Mouse (Mus musculus) liver, postnatal 0 days (tissue): Measurements from ENCODE around the gene Epb41l3. TPM values are rescaled to one million over a fixed set of nuclear protein-coding genes. Genes with fewer than 3 reads are reported as not detected.
A peak's percentile ranks its signal among the peaks of the same experiment; 100 is the strongest.

Experiments
- ATAC-seq: fragments of 200-750 bp; cut with Nextera tagmentation; 2 replicates; pipeline ENCODE4 v1.8.0; 2017; ENCODE audit warnings: mild to moderate bottlenecking, moderate library complexity
- DNase-seq: peaks from one replicate; pipeline ENCODE4 v3.0.0-alpha.2; 2016
- H3K27ac ChIP-seq: fragments of 300-500 bp; sonication (generic); 2 replicates; pipeline ENCODE4 v1.5.1; 2014; ENCODE audit warnings: antibody characterized with exemption, moderate library complexity, mild to moderate bottlenecking, low read depth
- H3K27me3 ChIP-seq: fragments of 300-500 bp; sonication (generic); 2 replicates; pipeline ENCODE4 v1.6.1; 2014; ENCODE audit warnings: low read length, control low read depth, mixed read lengths; ENCODE audit not compliant: insufficient read depth
- H3K36me3 ChIP-seq: fragments of 300-500 bp; sonication (generic); replicated peaks from 2 replicates; pipeline ENCODE4 v1.6.1; 2014; ENCODE audit warnings: mild to moderate bottlenecking, control low read depth, low read length, moderate library complexity, mixed read lengths; ENCODE audit not compliant: insufficient read depth
- H3K4me1 ChIP-seq: fragments of 300-500 bp; sonication (generic); 2 replicates; pipeline ENCODE4 v1.6.1; 2014; ENCODE audit warnings: antibody characterized with exemption, mild to moderate bottlenecking, control low read depth; ENCODE audit not compliant: insufficient read depth
- H3K4me2 ChIP-seq: fragments of 300-500 bp; sonication (generic); 2 replicates; pipeline ENCODE4 v1.6.1; 2014; ENCODE audit warnings: low read depth, mild to moderate bottlenecking, low read length, moderate library complexity, mixed read lengths
- H3K4me3 ChIP-seq: fragments of 300-500 bp; sonication (generic); 2 replicates; pipeline ENCODE4 v1.5.1; 2014; ENCODE audit warnings: low read depth, low read length
- H3K9ac ChIP-seq: fragments of 300-500 bp; sonication (generic); replicated peaks from 2 replicates; pipeline ENCODE4 v1.6.1; 2014; ENCODE audit warnings: mild to moderate bottlenecking, moderate library complexity
- H3K9me3 ChIP-seq: fragments of 300-500 bp; sonication (generic); 2 replicates; pipeline ENCODE4 v1.6.1; 2016; ENCODE audit warnings: mild to moderate bottlenecking, control low read depth, low read length, mixed read lengths
- CTCF ChIP-seq: sonication (generic); IDR thresholded peaks from 2 replicates; pipeline ENCODE4 v1.5.1; 2016; ENCODE audit warnings: antibody characterized with exemption, low read depth
- EP300 ChIP-seq: IDR thresholded peaks from 2 replicates; pipeline ENCODE4 v1.6.1; 2016; ENCODE audit warnings: antibody characterized with exemption, low read depth, mild to moderate bottlenecking
- WGBS: fragments of 180-500 bp; shearing (Covaris S2); extraction: QIAGEN DNeasy Blood & Tissue Kit; methylation state at CpG from one replicate; pipeline ENCODE4 v1.1.7; 2014; ENCODE audit not compliant: insufficient replicate concordance; 5-methylcytosine and 5-hydroxymethylcytosine counted together
- polyA plus RNA-seq: library from polyadenylated mRNA; unstranded; fragments of >200 nt; fragmentation: Nextera tagmentation; extraction: Ambion mirVana; gene quantifications from 2 replicates; pipeline ENCODE4 v1.2.1, GENCODE M21; 2015

Gene Epb41l3
- polyA plus RNA-seq, 1 experiment from 2014 or later: 4.9 TPM

DNA sequence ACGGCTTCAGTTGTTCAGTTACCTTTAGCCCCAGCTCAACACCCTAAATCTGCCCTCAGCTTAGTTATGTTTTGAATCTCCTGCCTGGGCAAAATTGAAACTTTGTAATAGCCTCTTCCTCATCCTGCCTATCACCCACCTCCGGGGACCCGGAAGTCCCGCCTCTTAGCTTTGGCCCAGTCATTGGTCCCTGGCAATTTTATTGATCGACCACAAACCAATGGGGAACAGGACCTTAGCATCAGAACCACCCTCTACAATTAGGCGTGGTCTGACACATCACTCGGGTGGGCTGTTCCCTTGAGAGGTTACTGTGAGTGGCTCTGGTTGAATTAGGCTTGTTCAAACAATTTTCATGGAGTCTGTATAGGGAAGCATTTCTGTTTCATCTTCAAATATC is 150.5 kb downstream of the Epb41l3 start:
- Histone ChIP-seq H3K4me1 (no peaks in the 10 kb centered on the region), H3K4me3 (no peak overlapping the region), H3K36me3 (no peaks in the 10 kb centered on the region), H3K4me2 (no peak overlapping the region), H3K27me3 (no peaks in the 10 kb centered on the region), H3K9me3 (no peaks in the 10 kb centered on the region), H3K27ac (no peak overlapping the region), H3K9ac (no peak overlapping the region)
- DNase-seq: no peak
- 0 out of 2 replicates have a peak, but pooled peaks have one; percentile 21 for ATAC-seq
- 72% methylated on average over 7 of the region's 7 CpGs for WGBS
- no peak for TF ChIP-seq EP300
- no peak for TF ChIP-seq CTCF

GRCm38 (mm10) chr17:69227426-69228014 is 152.0 kb downstream of the Epb41l3 start:
- WGBS: 72% methylated on average over 9 of the region's 9 CpGs
- ATAC-seq: no peak
- no peak overlapping the region for H3K4me3 ChIP-seq
- no peak overlapping the region for H3K27ac ChIP-seq
- H3K9ac ChIP-seq: no peak overlapping the region
- no peak for DNase-seq
- H3K9me3 ChIP-seq: no peaks in the 10 kb centered on the region
- H3K36me3 ChIP-seq: no peaks in the 10 kb centered on the region
- no peak for TF ChIP-seq CTCF
- no peak for TF ChIP-seq EP300
- no peaks in the 10 kb centered on the region for H3K27me3 ChIP-seq
- H3K4me2 ChIP-seq: no peak overlapping the region
- H3K4me1 ChIP-seq: no peaks in the 10 kb centered on the region

DNA sequence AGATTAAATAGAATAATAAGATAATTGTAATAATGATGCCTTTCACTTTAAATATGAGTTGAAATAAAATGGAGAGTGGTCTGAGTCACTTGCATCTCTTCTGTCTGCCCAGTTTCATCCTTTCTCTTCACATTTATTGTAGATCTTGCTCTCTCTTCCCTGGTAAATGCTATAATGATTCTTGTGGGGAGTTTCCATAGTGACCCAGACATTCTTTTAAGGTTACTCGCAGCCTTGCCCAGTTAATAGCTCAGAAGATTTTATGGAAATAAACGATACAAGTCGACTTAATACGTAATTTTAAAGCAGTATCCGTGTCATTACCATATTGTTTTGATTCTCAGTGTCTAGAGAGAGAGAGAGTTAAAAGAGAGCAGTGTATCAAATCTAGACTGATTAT is 154.0 kb downstream of the Epb41l3 start:
- H3K9me3 ChIP-seq: no peaks in the 10 kb centered on the region
- H3K9ac ChIP-seq: no peak overlapping the region
- ATAC-seq (no peak), DNase-seq (no peak)
- no peaks in the 10 kb centered on the region for H3K36me3 ChIP-seq
- no peak overlapping the region for H3K27ac ChIP-seq
- H3K4me2 ChIP-seq: no peak overlapping the region
- 67% methylated on average over 5 of the region's 5 CpGs for WGBS
- H3K4me1 ChIP-seq: no peaks in the 10 kb centered on the region
- TF ChIP-seq CTCF (no peak), EP300 (no peak)
- H3K4me3 ChIP-seq: no peak overlapping the region
- H3K27me3 ChIP-seq: no peaks in the 10 kb centered on the region

DNA sequence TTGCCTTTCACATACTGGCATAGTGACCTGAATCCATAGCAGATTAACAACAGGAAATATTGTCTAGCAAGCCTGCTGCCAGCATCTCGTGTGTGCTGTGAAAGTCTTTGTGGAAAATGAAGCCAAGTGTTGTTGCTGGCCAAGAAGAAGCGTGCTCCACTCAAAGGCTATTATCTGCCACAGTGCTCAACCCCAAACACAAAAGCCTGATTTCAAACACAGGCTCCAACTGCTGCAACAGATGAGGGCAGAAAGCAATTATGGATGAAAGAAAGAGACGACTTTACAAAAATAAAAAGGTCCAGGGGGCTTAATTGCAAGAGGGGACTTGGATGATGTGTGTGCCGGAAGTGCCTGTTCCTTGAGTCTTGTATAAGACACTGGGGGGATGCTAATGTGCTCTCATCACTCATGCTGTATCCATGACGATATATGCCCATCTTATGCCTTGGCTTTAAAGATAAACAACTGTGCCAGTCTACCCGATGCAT is 154.7 kb downstream of the Epb41l3 start:
- H3K9ac ChIP-seq: no peak overlapping the region
- no peak overlapping the region for H3K4me3 ChIP-seq
- H3K27me3 ChIP-seq: no peaks in the 10 kb centered on the region
- no peak overlapping the region for H3K27ac ChIP-seq
- WGBS: 65% methylated on average over 6 of the region's 6 CpGs
- no peak for DNase-seq
- H3K9me3 ChIP-seq: no peaks in the 10 kb centered on the region
- TF ChIP-seq CTCF (no peak), EP300 (no peak)
- no peaks in the 10 kb centered on the region for H3K4me1 ChIP-seq
- no peaks in the 10 kb centered on the region for H3K36me3 ChIP-seq
- ATAC-seq: no peak
- no peak overlapping the region for H3K4me2 ChIP-seq

DNA sequence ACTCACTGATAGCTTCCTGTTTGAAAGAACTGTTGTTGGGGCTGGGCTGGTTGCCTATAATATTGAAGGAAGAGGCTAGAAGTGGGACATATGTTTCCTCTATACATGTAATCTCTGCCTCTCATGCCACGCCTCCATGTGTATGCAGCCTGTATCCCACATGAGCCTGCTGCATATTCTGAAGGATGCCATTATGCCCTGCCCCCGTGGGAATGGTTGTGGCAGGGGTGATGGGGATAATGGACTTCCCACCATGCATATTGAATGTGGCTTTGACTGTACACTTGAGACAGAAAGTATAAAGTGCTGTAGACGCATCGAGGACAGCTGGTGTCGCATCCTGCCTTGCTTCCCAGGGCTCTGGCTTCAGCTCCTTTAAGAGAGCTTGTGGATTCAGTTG is 155.9 kb downstream of the Epb41l3 start:
- Histone ChIP-seq H3K4me1 (no peaks in the 10 kb centered on the region), H3K27me3 (no peaks in the 10 kb centered on the region), H3K4me2 (no peak overlapping the region), H3K9ac (no peak overlapping the region), H3K27ac (no peak overlapping the region), H3K4me3 (no peak overlapping the region), H3K9me3 (no peaks in the 10 kb centered on the region), H3K36me3 (no peaks in the 10 kb centered on the region)
- ATAC-seq (no peak), DNase-seq (no peak)
- no peak for TF ChIP-seq CTCF
- TF ChIP-seq EP300: no peak
- WGBS: 77% methylated on average over 5 of the region's 5 CpGs

DNA sequence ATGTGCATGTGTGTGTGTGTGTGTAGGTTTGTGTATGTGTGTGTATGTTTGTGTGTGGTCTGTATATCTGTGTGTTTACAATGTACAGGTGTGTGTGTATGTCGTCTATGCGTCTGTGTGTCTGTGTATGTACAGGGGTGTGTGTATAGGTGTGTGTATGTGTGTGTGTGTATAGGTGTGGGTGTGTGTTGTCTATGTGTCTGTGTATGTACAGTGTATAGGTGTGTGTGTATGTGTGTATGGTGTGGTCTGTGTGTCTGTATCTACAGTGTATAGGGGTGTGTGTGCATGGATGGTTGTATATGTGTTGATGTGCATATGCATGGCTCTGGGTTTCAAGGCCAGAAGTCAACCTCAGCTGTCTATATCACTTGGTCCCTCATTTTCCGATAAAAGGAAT is 161.7 kb downstream of the Epb41l3 start:
- no peak for TF ChIP-seq EP300
- no peak for TF ChIP-seq CTCF
- ATAC-seq (no peak), DNase-seq (no peak)
- H3K4me1 ChIP-seq: no peaks in the 10 kb centered on the region
- H3K4me2 ChIP-seq: no peak overlapping the region
- no peak overlapping the region for H3K27ac ChIP-seq
- H3K9me3 ChIP-seq: no peaks in the 10 kb centered on the region
- 81% methylated on average over 3 of the region's 3 CpGs for WGBS
- H3K27me3 ChIP-seq: no peaks in the 10 kb centered on the region
- H3K36me3 ChIP-seq: no peaks in the 10 kb centered on the region
- H3K9ac ChIP-seq: no peak overlapping the region
- no peak overlapping the region for H3K4me3 ChIP-seq
